Mouse (Mus musculus) left cerebral cortex, postnatal 14 days (tissue): Measurements from ENCODE around the gene Tra2a. TPM values are rescaled to one million over a fixed set of nuclear protein-coding genes. Genes with fewer than 3 reads are reported as not detected.

Experiments
- DNase-seq, 2 experiments: peaks; one replicate each; pipeline ENCODE4 v3.0.0; 2021 to 2022; ENCODE audit warnings: low spot score in 2 of 2, mixed read lengths in 1 of 2
- intact Hi-C: fragments of 180-260 bp; cut with DNase I; formaldehyde crosslinking; loops from one replicate; pipeline ENCODE4 v1.15.1; 2025
- total RNA-seq, 2 experiments: library from RNA; stranded (reverse); gene quantifications; 2 replicates each; pipeline ENCODE4 v1.2.3; 2021

Gene Tra2a
- total RNA-seq, 2 experiments from 2014 or later = 66.6 to 82.9 TPM

- intact Hi-C loops = no loop called here
- DNase-seq = peak in 1 of 2 experiments; percentile 18
Observed at GRCm38 (mm10) chr6:49247246-49247645, 16.6 kb downstream of the Tra2a start.

DNA sequence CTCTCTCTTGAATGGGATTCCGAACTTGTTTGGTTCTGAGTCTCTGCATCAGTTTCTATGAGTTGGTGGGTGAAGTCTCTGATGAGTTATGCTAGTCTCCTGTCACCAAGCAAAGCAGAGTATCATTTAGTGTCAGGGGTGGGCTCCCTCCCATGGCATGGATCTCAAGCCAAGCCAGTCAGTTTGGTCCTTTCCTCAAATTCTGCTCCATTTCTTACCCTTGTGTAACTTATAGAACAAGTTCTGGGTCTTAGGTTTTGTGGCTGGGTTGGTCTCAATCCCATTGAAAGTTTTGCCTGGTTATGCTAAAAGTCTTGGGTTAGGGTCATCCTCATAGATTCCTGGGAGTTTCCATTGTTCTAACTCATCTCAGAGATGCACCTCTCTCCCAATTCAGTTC, 21.5 kb downstream of the Tra2a start:
- no peak for DNase-seq
- intact Hi-C loops = no loop called here

GRCm38 (mm10) chr6:49241562-49241961, 22.3 kb downstream of the Tra2a start:
- intact Hi-C loops = no loop called here
- DNase-seq = no peak

DNA sequence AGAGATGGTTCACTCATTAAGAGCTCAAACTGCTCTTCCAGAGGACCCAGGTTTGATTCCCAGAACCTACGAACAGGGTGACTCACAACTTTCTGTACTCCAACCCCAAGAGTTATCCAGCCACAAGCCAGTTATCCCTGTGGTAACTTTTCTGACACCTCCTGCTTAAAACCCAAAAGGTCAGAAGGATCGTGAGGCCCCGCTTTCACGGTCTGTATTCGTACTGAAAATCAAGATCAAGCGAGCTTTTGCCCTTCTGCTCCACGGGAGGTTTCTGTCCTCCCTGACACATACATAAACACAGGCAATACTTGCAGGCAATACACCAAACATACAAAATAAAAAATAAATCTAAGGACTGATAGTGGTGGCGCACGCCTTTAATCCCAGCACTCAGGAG, 27.5 kb downstream of the Tra2a start:
- intact Hi-C loops = no loop called here
- DNase-seq = peak; percentile 100

GRCm38 (mm10) chr6:49233356-49233755, 30.5 kb downstream of the Tra2a start:
- intact Hi-C loops = no loop called here

DNA sequence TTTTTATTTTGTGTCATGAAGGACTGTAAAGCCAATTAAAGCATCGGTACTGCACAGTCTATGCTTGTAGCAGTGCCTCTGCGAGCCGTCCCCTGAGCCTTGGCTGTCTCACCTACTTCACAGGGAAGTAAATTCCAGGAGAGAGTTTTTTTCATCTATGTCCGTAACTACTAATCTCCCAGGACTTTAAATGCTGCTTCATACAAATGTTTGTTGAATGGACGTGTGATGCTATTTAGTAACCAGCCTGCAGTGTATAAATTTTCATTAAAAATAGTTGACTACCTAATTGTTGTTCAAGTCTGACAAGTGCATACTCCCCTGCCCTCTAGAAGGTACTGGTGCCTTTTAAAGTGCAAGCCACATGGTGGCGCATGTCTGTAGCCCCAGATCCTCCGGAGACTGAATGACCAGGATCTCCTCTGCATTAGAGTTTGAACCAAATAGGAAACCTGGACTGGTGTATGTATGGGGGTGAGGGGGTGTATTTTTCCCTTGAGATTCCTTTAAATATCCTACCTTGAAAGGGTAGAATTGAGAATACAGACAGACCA, 35.6 kb downstream of the Tra2a start:
- no peak for DNase-seq
- intact Hi-C loops = loop anchor here (2.0 kb wide), 1 partner anchor 171 kb away; no protein-coding TSS in a partner anchor

More at GRCm38 (mm10) chr6:49233356-49233755, 30.5 kb downstream of the Tra2a start:
- DNase-seq = no peak

DNA sequence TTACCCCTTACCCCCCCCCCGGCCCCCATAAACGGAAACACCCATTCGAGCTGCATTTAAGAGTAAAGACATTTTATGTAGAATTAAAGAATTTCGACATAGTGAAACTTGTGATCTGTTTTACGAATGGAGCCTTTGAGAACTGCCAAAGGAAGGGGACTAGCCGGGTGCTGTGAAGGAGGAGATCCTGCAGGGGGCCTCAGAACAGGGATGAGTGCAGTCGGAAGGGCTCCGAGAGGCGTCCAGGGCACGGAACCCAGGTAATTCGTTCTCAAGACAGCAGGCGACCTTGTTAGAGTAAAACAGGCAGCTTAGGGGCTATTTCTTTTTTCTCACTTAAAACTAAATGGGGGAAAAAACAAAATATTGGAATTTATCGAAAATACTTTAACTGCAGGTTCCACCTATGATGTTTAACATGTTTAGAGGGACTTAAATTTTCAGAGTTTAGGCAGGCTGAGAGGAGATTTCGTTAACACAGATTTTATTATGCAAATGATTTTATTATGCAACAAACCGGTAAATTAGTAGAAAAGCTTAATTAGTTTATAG, 36.6 kb downstream of the Tra2a start:
- DNase-seq = no peak
- intact Hi-C loops = no loop called here

DNA sequence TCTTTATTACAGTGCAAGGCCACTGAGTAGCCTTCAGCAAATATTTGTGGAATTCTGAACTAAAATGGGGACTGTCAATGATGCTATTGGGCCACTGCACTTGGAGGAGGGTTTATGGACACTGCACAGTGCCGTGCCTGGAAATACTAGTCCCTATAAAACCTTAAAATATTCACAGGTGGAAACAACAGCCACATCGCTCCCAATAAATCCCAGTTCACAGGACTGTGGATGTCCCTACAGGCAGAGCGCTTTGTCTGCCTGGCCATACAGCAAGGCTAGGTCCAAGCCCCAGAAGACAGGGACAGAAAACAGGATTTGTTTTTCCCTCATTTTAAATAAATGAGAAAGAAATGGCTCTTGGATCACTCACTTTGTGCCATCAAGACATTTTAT, 38.1 kb downstream of the Tra2a start:
- DNase-seq = no peak
- intact Hi-C loops = no loop called here

- no peak for DNase-seq
- intact Hi-C loops = no loop called here
Observed at GRCm38 (mm10) chr6:49224923-49225727, 38.7 kb downstream of the Tra2a start.

DNA sequence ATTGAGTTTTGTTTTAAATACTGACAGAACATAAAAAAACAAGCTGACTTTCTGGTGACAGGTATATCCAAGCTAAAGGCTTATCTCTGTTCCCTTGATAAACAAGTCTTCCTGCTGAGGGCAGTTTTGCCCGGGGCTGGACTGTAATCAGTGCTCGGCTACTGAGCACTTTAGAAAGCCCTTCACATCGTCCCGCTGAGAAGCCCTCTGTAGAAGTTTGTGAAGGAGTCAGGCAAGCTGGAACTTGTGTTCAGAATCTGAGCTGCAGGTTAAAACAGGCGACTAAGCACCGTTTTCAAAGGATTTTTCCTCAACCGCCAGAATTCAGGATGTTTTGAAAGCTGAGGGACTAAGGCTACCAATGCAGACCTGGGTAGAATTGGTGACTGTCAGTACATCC, 41.9 kb downstream of the Tra2a start:
- no peak for DNase-seq
- intact Hi-C loops = no loop called here

GRCm38 (mm10) chr6:49219920-49220604, 43.8 kb downstream of the Tra2a start:
- intact Hi-C loops = loop anchor here (5.0 kb wide), 1 partner anchor 1952 kb away; no protein-coding TSS in a partner anchor
- DNase-seq = no peak

- DNase-seq = no peak
- intact Hi-C loops = loop anchor here (5.0 kb wide), 1 partner anchor 1953 kb away; no protein-coding TSS in a partner anchor
Observed at GRCm38 (mm10) chr6:49219001-49219560, 44.8 kb downstream of the Tra2a start.

- intact Hi-C loops = loop anchor here (5.0 kb wide), 1 partner anchor 1954 kb away; no protein-coding TSS in a partner anchor
- no peak for DNase-seq
Observed at GRCm38 (mm10) chr6:49218275-49218802, 45.5 kb downstream of the Tra2a start.

DNA sequence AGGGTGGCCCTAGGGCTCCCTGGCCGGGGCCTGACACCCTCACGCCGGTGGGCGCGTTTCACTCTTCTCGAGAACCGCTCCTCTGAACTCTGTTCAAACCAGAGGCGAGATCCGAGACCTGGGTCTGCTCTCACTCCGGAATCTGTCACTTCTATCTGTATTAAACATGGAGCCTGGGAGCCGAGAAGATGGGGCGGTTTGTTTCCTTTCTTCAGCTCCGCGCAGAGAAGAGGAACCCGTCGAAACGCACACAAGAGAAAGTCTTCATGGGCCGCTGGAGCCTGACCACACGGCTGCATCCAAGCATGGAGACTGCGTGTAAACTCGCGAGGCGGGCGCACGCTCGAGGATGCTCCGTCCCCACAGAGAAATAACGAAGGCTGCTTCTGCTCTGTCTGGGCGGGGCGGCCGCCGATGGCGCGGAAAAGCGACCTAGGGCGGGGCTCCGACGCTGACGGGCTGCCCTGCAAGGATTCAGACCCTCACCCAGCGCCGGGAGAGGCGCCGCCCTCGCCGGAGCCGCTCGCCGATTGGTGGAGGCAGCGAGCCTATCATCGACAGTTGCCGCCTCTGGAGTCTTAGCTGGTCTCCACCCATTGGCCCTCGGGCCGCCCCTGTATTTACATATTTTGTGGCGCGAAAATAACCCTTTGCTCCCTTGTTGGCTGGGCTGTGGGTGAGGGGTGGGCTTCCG, 46.1 kb downstream of the Tra2a start:
- no peak for DNase-seq
- intact Hi-C loops = loop anchor here (5.0 kb wide), 1 partner anchor 1955 kb away; no protein-coding TSS in a partner anchor

DNA sequence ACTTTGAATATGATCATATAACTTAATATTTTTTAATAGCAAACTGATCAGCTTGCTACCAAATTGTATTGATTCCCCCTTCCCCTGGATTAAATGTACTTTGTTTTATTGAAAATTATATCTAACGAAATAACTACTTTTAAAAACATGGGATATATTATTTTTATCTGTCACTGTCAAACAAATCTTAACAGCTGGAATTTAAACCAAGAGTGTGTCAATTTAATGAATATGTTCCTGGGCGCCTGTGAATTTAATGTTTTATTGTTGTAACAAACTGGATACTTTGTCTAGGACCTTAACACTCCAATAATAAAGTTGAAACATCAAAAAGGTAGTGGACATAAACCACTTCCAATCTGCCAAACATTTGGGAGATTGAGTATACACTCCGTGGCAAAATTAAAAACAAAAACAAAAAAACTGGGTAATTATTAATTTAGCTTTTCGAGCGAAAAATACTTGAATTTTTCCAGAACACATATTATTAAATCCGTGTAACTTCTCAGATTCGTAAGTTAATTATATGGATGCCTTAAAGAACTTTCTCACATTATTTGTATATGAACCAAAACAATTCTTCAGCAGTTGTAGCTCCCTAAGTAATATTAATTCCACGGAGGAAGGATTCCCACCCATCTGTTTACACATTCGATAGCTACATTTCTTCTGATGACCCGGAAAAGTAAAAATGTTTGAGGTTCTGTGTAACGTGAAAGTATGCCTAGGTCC, 46.9 kb downstream of the Tra2a start:
- intact Hi-C loops = loop anchor here (5.0 kb wide), 1 partner anchor 1955 kb away; no protein-coding TSS in a partner anchor
- no peak for DNase-seq

GRCm38 (mm10) chr6:49215748-49216585, 47.9 kb downstream of the Tra2a start:
- DNase-seq = no peak
- intact Hi-C loops = loop anchor here (5.0 kb wide), 1 partner anchor 1956 kb away; no protein-coding TSS in a partner anchor
